Mouse (Mus musculus) left cerebral cortex, postnatal 36 days (tissue): ENCODE measurements around the gene Tmcc3. TPM values are rescaled to one million over a fixed set of nuclear protein-coding genes. Genes with fewer than 3 reads are reported as not detected.

Experiments used
- DNase-seq, 2 experiments: peaks; one replicate each; pipeline ENCODE4 v3.0.0; 2021 to 2022; ENCODE audit warnings: low spot score in 2 of 2, mixed read lengths in 1 of 2
- intact Hi-C: fragments of 180-260 bp; cut with DNase I; formaldehyde crosslinking; loops from one replicate; pipeline ENCODE4 v1.15.1; 2025
- total RNA-seq, 2 experiments: library from RNA; stranded (reverse); gene quantifications; 2 replicates each; pipeline ENCODE4 v1.2.3; 2021

The Tmcc3 gene
- total RNA-seq, 2 experiments from 2014 or later: 23.2 to 24.5 TPM

- intact Hi-C loops: no loop called here
Measured at GRCm38 (mm10) chr10:94450781-94451180, 139.0 kb downstream of the Tmcc3 start.

GRCm38 (mm10) chr10:94457454-94457853 lies 145.7 kb downstream of the Tmcc3 start:
- intact Hi-C loops: no loop called here
- DNase-seq: no peak

More at GRCm38 (mm10) chr10:94450781-94451180, 139.0 kb downstream of the Tmcc3 start:
- DNase-seq: no peak

- intact Hi-C loops: no loop called here
- DNase-seq: no peak
Measured at GRCm38 (mm10) chr10:94458690-94459089, 146.9 kb downstream of the Tmcc3 start.

- no peak for DNase-seq
- intact Hi-C loops: no loop called here
Measured at GRCm38 (mm10) chr10:94461378-94461777, 149.6 kb downstream of the Tmcc3 start.

- DNase-seq: no peak
- intact Hi-C loops: no loop called here
Measured at GRCm38 (mm10) chr10:94461871-94462270, 150.1 kb downstream of the Tmcc3 start.

- intact Hi-C loops: no loop called here
- no peak for DNase-seq
Measured at GRCm38 (mm10) chr10:94462386-94463064, 150.8 kb downstream of the Tmcc3 start.

GRCm38 (mm10) chr10:94463410-94463809 lies 151.7 kb downstream of the Tmcc3 start:
- intact Hi-C loops: no loop called here
- DNase-seq: no peak

GRCm38 (mm10) chr10:94465646-94466045 lies 153.9 kb downstream of the Tmcc3 start:
- intact Hi-C loops: no loop called here
- DNase-seq: no peak

- intact Hi-C loops: no loop called here
- peak in 1 of 2 experiments; percentile 8 for DNase-seq
Measured at GRCm38 (mm10) chr10:94466313-94466712, 154.6 kb downstream of the Tmcc3 start.

- intact Hi-C loops: no loop called here
- DNase-seq: no peak
Measured at GRCm38 (mm10) chr10:94471487-94471886, 159.7 kb downstream of the Tmcc3 start.

- intact Hi-C loops: no loop called here
- DNase-seq: no peak
Measured at GRCm38 (mm10) chr10:94473501-94473900, 161.8 kb downstream of the Tmcc3 start.

GRCm38 (mm10) chr10:94474185-94474584 lies 162.4 kb downstream of the Tmcc3 start:
- no peak for DNase-seq
- intact Hi-C loops: no loop called here

GRCm38 (mm10) chr10:94477366-94478225 lies 165.8 kb downstream of the Tmcc3 start:
- intact Hi-C loops: no loop called here
- DNase-seq: no peak

GRCm38 (mm10) chr10:94479646-94480045 lies 167.9 kb downstream of the Tmcc3 start:
- no peak for DNase-seq
- intact Hi-C loops: loop anchor here (5.0 kb wide), 1 partner anchor 37 kb away; no protein-coding TSS in a partner anchor

- DNase-seq: peak; percentile 34 to 47
Measured at GRCm38 (mm10) chr10:94480380-94481101, 168.8 kb downstream of the Tmcc3 start.

GRCm38 (mm10) chr10:94481613-94482012 lies 169.9 kb downstream of the Tmcc3 start:
- intact Hi-C loops: loop anchor here (5.0 kb wide), 1 partner anchor 39 kb away; no protein-coding TSS in a partner anchor
- DNase-seq: no peak

More at GRCm38 (mm10) chr10:94480380-94481101, 168.8 kb downstream of the Tmcc3 start:
- intact Hi-C loops: loop anchor here (5.0 kb wide), 1 partner anchor 38 kb away; no protein-coding TSS in a partner anchor

- intact Hi-C loops: no loop called here
- DNase-seq: no peak
Measured at GRCm38 (mm10) chr10:94486179-94486578, 174.4 kb downstream of the Tmcc3 start.

GRCm38 (mm10) chr10:94489509-94489908 lies 177.8 kb downstream of the Tmcc3 start:
- no peak for DNase-seq
- intact Hi-C loops: no loop called here

GRCm38 (mm10) chr10:94491006-94491405 lies 179.3 kb downstream of the Tmcc3 start:
- intact Hi-C loops: no loop called here
- DNase-seq: no peak

GRCm38 (mm10) chr10:94494403-94494846 lies 182.7 kb downstream of the Tmcc3 start:
- intact Hi-C loops: no loop called here
- peak; percentile 36 to 48 for DNase-seq
